Mouse (Mus musculus) gastrocnemius, postnatal 14 days (tissue): ENCODE results near the gene Gm10057. TPM values are rescaled to one million over a fixed set of nuclear protein-coding genes. Genes with fewer than 3 reads are reported as not detected.
"Not testable (repeated sequence)": the region's sequence is repeated elsewhere in the genome, so short reads cannot be mapped to it uniquely, and the experiment has no call there.

Source experiments
- DNase-seq: peaks from one replicate; pipeline ENCODE4 v3.0.0; 2021; ENCODE audit warnings: mixed read lengths
- intact Hi-C: fragments of 180-260 bp; cut with DNase I; formaldehyde crosslinking; loops from one replicate; pipeline ENCODE4 v1.15.1; 2025; ENCODE audit warnings: low total_unique reads
- long read RNA-seq, 2 experiments: library from polyadenylated mRNA; stranded (forward); transcript quantifications; one replicate each; pipeline ENCODE4 v2.0.0; 2021
- total RNA-seq, 2 experiments: library from RNA; stranded (reverse); gene quantifications; 2 replicates each; pipeline ENCODE4 v1.2.3; 2021

The Gm10057 gene
- not detected for total RNA-seq
- long read RNA-seq, experiment 1, result 0 reads
- long read RNA-seq, experiment 2, result 0 reads

GRCm38 (mm10) chrX:154054939-154055338 is at the start of gene Gm10057:
Gene Gm10057 (minus strand): TSS chrX:154055039.
- intact Hi-C loops, DNase-seq: not testable (repeated sequence)

DNA sequence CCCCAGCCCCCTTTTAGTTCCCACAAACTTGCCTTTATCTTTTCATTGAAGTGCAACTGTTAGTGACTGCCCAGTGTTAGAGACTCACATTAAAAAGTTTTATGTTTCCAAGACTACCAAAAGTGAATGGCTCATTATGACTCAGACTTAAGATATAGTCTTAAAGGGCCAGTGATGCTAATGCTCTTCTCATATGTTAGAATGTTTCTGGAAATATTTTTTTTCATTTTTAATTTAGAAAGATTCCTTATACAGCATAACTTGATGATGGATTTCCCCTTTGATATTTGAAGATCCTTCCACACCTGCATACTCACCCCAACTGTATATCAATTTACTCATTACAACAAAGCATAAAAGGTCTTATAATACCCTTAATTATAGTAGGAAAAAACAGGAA is 21.1 kb downstream of the Gm10057 start, which contains the start of gene 4921511M17Rik:
4921511M17Rik (minus strand) TSS at position 101 of the 400 bp plus-strand sequence.
- intact Hi-C loops, DNase-seq: not testable (repeated sequence)

DNA sequence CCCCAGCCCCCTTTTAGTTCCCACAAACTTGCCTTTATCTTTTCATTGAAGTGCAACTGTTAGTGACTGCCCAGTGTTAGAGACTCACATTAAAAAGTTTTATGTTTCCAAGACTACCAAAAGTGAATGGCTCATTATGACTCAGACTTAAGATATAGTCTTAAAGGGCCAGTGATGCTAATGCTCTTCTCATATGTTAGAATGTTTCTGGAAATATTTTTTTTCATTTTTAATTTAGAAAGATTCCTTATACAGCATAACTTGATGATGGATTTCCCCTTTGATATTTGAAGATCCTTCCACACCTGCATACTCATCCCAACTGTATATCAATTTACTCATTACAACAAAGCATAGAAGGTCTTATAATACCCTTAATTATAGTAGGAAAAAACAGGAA is 42.3 kb downstream of the Gm10057 start, which contains the start of gene Samt1:
Samt1 (minus strand) TSS at position 101 of the 400 bp plus-strand sequence.
- intact Hi-C loops, DNase-seq: not testable (repeated sequence)

Other genes with a start within 250 kb of the Gm10057 start
- under 1 TPM in 1 of 2 experiments, not detected in 1; 0.22 TPM for gene Spin2c, start 222.8 kb downstream of the Gm10057 start, total RNA-seq
- gene Samt1, start 42.4 kb downstream of the Gm10057 start, total RNA-seq, result not detected
- gene 4921511M17Rik, start 21.2 kb downstream of the Gm10057 start, total RNA-seq, result not detected
- not detected for gene Gm15140, start 65.6 kb upstream of the Gm10057 start, total RNA-seq